Mouse (Mus musculus): ENCODE measurements at regions not wholly inside any gene's neighbourhood (a gene's known extent, or its start where the extent isn't known, plus 50 kb on each side); places are given as distances from the start of the nearest gene placed in this dataset.
A peak's percentile ranks its signal among the peaks of the same experiment; 100 is the strongest.

- TF ChIP-seq USF1 (IDR thresholded peaks at IDR 0.05; ENCODE audit: low read depth) (no peak), MYOG (IDR thresholded peaks at IDR 0.05; ENCODE audit: control insufficient read depth in 1 of 3, insufficient read depth in 1 of 3, insufficient read length in 2 of 3, low read depth in 2 of 3) (no peak), E2F4 (IDR thresholded peaks at IDR 0.05; ENCODE audit: insufficient read depth) (no peak), POLR2A (IDR thresholded peaks at IDR 0.05; ENCODE audit: insufficient read length, low read depth) (no peak), MAX (IDR thresholded peaks at IDR 0.05; ENCODE audit: low read depth) (no peak), POLR2AphosphoS2 (IDR thresholded peaks at IDR 0.05; ENCODE audit: insufficient read length, low read depth) (no peak), CEBPB (IDR thresholded peaks at IDR 0.05; ENCODE audit: insufficient read depth, poor library complexity, severe bottlenecking) (0 out of 2 replicates have a peak, but pooled peaks have one; percentile 38), MYOD1 (IDR thresholded peaks at IDR 0.05; ENCODE audit: control insufficient read depth in 1 of 3, insufficient read length in 2 of 3, low read depth in 2 of 3) (no peak), TCF12 (IDR thresholded peaks at IDR 0.05; ENCODE audit: insufficient read depth, poor library complexity, severe bottlenecking) (no peak), REST (IDR thresholded peaks at IDR 0.05; ENCODE audit: insufficient read depth, insufficient read length) (no peak), SRF (IDR thresholded peaks at IDR 0.05; ENCODE audit: control insufficient read depth, insufficient read length, low read depth) (no peak)
Measured at GRCm38 (mm10) chr3:21822675-21823074, 253.8 kb upstream of the Tbl1xr1 start.
